Mouse (Mus musculus) small intestine, adult 2 months (tissue): ENCODE data around the gene Dph3.

Experiments
- CTCF ChIP-seq: fragments of 200-500 bp; IDR thresholded peaks from 2 replicates; pipeline ENCODE4 v1.5.1; 2012; ENCODE audit warnings: low read depth, mild to moderate bottlenecking, control low read depth, inconsistent platforms, low read length, moderate library complexity, mixed read lengths; ENCODE audit not compliant: insufficient replicate concordance, insufficient read length; ENCODE audit errors: extremely low read depth
- POLR2A ChIP-seq: fragments of 200-500 bp; IDR thresholded peaks from 2 replicates; pipeline ENCODE4 v1.6.1; 2012; ENCODE audit warnings: low read depth, mild to moderate bottlenecking, control low read depth, inconsistent platforms, low read length, moderate library complexity

DNA sequence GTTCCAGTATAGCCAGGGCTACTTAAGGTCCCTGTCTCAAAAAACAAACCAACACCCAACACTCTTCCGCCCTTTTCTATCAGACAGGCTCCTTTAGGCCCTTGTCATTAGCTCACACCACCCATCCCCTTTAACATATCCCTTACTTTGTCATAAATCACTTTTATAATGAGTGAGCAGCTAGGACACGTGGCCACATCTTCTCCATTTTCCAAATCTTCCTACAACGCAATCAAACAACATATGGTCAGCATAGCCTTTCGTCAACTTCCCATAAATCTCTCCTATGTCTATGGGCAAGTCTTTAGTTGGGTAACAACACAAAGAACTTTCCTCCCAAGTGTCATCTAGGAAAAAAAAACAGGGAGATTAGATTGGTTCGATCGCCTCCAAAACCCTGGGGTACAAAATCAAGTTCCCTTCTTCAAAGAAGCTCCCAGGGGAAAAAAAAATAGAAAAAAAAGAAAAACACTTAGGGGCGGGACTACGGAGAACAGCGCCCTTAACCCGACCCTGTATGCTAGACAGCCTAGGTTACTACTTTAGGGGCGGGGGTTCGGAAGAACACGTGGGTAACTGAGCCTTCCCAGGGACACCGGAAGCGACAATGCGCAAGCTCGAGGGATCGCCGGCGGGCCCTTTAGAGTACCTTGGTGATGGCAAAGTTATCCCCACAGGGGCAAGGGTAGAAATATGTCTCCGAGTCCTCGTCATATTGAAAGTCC is 606 bp downstream of the Dph3 start, which contains the start of gene Oxnad1:
- no peak for TF ChIP-seq CTCF
- no peak for TF ChIP-seq POLR2A
